Mouse (Mus musculus): ENCODE results near the gene Tm4sf5. TPM values are rescaled to one million over a fixed set of nuclear protein-coding genes. Genes with fewer than 3 reads are reported as not detected.

Tm4sf5 gene
- not detected for total RNA-seq (2023)

GRCm38 (mm10) chr11:70504970-70505369 lies at the start of gene Tm4sf5:
Gene Tm4sf5 (plus strand): TSS chr11:70505244.

GRCm38 (mm10) chr11:70458688-70459600 lies 46.1 kb upstream of the Tm4sf5 start, which contains the start of gene Zmynd15:
Gene Zmynd15 (plus strand): TSS chr11:70459433.

GRCm38 (mm10) chr11:70459601-70460101 lies 45.4 kb upstream of the Tm4sf5 start, which contains the start of gene Cxcl16:
Gene Cxcl16 (minus strand): TSS chr11:70459984.

GRCm38 (mm10) chr11:70514288-70514687 lies 9.2 kb downstream of the Tm4sf5 start, which contains the start of gene Vmo1:
Gene Vmo1 (minus strand): TSS chr11:70514616.

GRCm38 (mm10) chr11:70518923-70519322 lies 13.9 kb downstream of the Tm4sf5 start, which contains the start of gene Gltpd2:
Gene Gltpd2 (plus strand): TSS chr11:70519196.

GRCm38 (mm10) chr11:70525184-70525678 lies 20.2 kb downstream of the Tm4sf5 start, which contains the start of gene Psmb6:
Gene Psmb6 (plus strand): TSS chr11:70525367.

GRCm38 (mm10) chr11:70532839-70533238 lies 27.8 kb downstream of the Tm4sf5 start, which contains the start of gene Gm40193:
Gene Gm40193 (minus strand): TSS chr11:70532939.

GRCm38 (mm10) chr11:70539877-70540587 lies 35.0 kb downstream of the Tm4sf5 start, which contains the start of gene Pld2:
Gene Pld2 (plus strand): TSS chr11:70540064.

Other genes starting within 250 kb of the Tm4sf5 start
- gene Alox12, start 249.9 kb upstream of the Tm4sf5 start, total RNA-seq (2023), result under 1 TPM; 0.33 to 0.60 TPM
- gene Alox12e, start 182.6 kb upstream of the Tm4sf5 start, total RNA-seq (2023), result under 1 TPM; 0.35 to 0.62 TPM
- gene Alox15, start 153.2 kb upstream of the Tm4sf5 start, total RNA-seq (2023), result 10 to 100 TPM in 1 of 2 experiments, 1 to 10 TPM in 1; 6.2 to 13.0 TPM
- 10 to 100 TPM; 15.8 to 16.2 TPM for gene Pelp1, start 95.2 kb upstream of the Tm4sf5 start, total RNA-seq (2023)
- 100 to 1,000 TPM; 841 to 909 TPM for gene Arrb2, start 72.6 kb upstream of the Tm4sf5 start, total RNA-seq (2023)
- 10 to 100 TPM; 23.3 to 28.4 TPM for gene Med11, start 53.3 kb upstream of the Tm4sf5 start, total RNA-seq (2023)
- gene Zmynd15, start 45.8 kb upstream of the Tm4sf5 start, total RNA-seq (2023), result under 1 TPM; 0.16 to 0.44 TPM
- 1 to 10 TPM; 1.5 to 1.9 TPM for gene Cxcl16, start 45.3 kb upstream of the Tm4sf5 start, total RNA-seq (2023)
- gene Vmo1, start 9.4 kb downstream of the Tm4sf5 start, total RNA-seq (2023), result not detected
- not detected for gene Gltpd2, start 14.0 kb downstream of the Tm4sf5 start, total RNA-seq (2023)
- 10 to 100 TPM; 91.6 to 92.5 TPM for gene Psmb6, start 20.1 kb downstream of the Tm4sf5 start, total RNA-seq (2023)
- not detected for gene Gm40193, start 27.7 kb downstream of the Tm4sf5 start, total RNA-seq (2023)
- 1 to 10 TPM; 2.3 to 4.0 TPM for gene Pld2, start 34.8 kb downstream of the Tm4sf5 start, total RNA-seq (2023)
- 10 to 100 TPM; 31.6 to 35.9 TPM for gene Mink1, start 57.6 kb downstream of the Tm4sf5 start, total RNA-seq (2023)
- not detected for gene 4930544D05Rik, start 110.6 kb downstream of the Tm4sf5 start, total RNA-seq (2023)
- gene Chrne, start 114.0 kb downstream of the Tm4sf5 start, total RNA-seq (2023), result not detected
- 1 to 10 TPM; 1.1 to 1.3 TPM for gene Gp1ba, start 133.9 kb downstream of the Tm4sf5 start, total RNA-seq (2023)
- 100 to 1,000 TPM; 141 to 154 TPM for gene Rnf167, start 142.0 kb downstream of the Tm4sf5 start, total RNA-seq (2023)
- gene Slc25a11, start 142.2 kb downstream of the Tm4sf5 start, total RNA-seq (2023), result 10 to 100 TPM; 80.5 to 86.2 TPM
- 1,000 to 10,000 TPM; 2,042 to 2,066 TPM for gene Pfn1, start 149.4 kb downstream of the Tm4sf5 start, total RNA-seq (2023)
- gene Eno3, start 152.0 kb downstream of the Tm4sf5 start, total RNA-seq (2023), result 10 to 100 TPM in 1 of 2 experiments, 1 to 10 TPM in 1; 7.2 to 10.3 TPM
- 10 to 100 TPM; 34.2 to 42.2 TPM for gene Spag7, start 164.2 kb downstream of the Tm4sf5 start, total RNA-seq (2023)
- gene Camta2, start 182.9 kb downstream of the Tm4sf5 start, total RNA-seq (2023), result 10 to 100 TPM; 57.3 to 61.5 TPM
- not detected for gene Inca1, start 194.9 kb downstream of the Tm4sf5 start, total RNA-seq (2023)
- 10 to 100 TPM; 26.3 to 33.0 TPM for gene Kif1c, start 195.3 kb downstream of the Tm4sf5 start, total RNA-seq (2023)